Mouse (Mus musculus): ENCODE data around the gene Dhx37. TPM values are rescaled to one million over a fixed set of nuclear protein-coding genes. Genes with fewer than 3 reads are reported as not detected.

The Dhx37 gene
- polyA plus RNA-seq, 1 experiment from 2014 or later, result 10.2 TPM

DNA sequence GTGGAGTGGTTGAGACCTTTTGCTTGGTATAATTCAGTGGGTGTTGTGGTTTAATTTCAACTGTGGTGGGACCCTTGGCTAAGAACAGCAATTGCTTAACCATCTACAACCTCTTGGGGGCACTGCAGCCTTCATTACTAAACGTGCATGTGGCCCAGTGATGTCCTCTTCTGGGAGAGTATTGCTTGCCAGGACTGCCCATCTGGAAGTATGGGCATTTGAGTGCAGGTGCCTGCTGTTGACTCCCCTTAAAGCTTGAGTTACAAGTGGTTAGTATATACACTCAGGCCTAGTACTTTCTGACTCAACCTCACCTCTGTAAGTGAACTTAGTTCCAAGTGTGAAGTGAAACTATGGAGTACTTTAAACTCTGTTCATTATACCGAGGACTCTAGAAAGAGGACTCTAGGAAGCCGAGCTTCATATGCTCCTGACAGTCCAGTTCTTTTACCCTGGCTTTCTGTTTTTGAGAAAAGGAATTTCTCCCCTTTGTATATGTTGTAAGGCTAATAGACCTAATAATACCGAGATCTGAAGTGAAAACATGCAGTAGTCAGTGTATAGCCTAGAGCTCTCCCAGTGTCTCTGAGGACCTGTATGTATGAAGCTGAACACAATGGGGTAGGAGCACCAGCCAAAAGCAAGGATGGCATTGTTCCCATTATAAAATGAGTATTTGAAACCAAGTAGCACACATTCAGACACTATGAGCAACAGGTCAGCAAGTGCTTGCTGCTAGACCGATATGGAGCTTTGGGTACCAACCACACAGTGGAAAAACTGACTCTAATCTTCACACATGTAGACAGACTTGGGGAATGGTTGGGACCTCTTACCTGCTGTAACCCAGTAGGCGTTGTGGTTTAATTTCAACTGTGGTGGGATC, 51.0 kb downstream of the Dhx37 start:
- Histone ChIP-seq H3K27ac (no peak overlapping the region), H3K4me1 (replicated peaks; ENCODE audit: control insufficient read depth, insufficient read depth, low read length) (peaks cover 18% of the 10 kb centered on the region), H3K9ac (no peak overlapping the region), H3K9me3 (ENCODE audit: control insufficient read depth, low read length) (no peaks in the 10 kb centered on the region), H3K27me3 (ENCODE audit: control insufficient read depth, insufficient read depth, low read length) (no peaks in the 10 kb centered on the region), H3K4me3 (replicated peaks; ENCODE audit: low read length) (no peak overlapping the region), H3K4me2 (replicated peaks) (no peak overlapping the region), H3K36me3 (replicated peaks; ENCODE audit: control insufficient read depth, insufficient read depth) (peaks cover 28% of the 10 kb centered on the region)
- WGBS, result 49% methylated on average over 6 of the region's 6 CpGs
- peak; percentile 69 for DNase-seq (ENCODE audit: low spot score)
- peak; percentile 27; the same call in 1 of the 2 replicates for ATAC-seq (ENCODE audit: low FRiP score)

- WGBS, result 81% methylated on average over 5 of the region's 5 CpGs
- ATAC-seq (ENCODE audit: low FRiP score) (no peak), DNase-seq (ENCODE audit: low spot score) (no peak)
- H3K4me1 ChIP-seq (replicated peaks; ENCODE audit: control insufficient read depth, insufficient read depth, low read length), result peaks cover 18% of the 10 kb centered on the region
- peaks cover 28% of the 10 kb centered on the region for H3K36me3 ChIP-seq (replicated peaks; ENCODE audit: control insufficient read depth, insufficient read depth)
- H3K9me3 ChIP-seq (ENCODE audit: control insufficient read depth, low read length), result no peaks in the 10 kb centered on the region
- H3K27me3 ChIP-seq (ENCODE audit: control insufficient read depth, insufficient read depth, low read length), result no peaks in the 10 kb centered on the region
- H3K4me2 ChIP-seq (replicated peaks), result no peak overlapping the region
- H3K27ac ChIP-seq, result no peak overlapping the region
- no peak overlapping the region for H3K9ac ChIP-seq
- no peak overlapping the region for H3K4me3 ChIP-seq (replicated peaks; ENCODE audit: low read length)
Observed at GRCm38 (mm10) chr5:125381954-125382672, 51.8 kb downstream of the Dhx37 start.

DNA sequence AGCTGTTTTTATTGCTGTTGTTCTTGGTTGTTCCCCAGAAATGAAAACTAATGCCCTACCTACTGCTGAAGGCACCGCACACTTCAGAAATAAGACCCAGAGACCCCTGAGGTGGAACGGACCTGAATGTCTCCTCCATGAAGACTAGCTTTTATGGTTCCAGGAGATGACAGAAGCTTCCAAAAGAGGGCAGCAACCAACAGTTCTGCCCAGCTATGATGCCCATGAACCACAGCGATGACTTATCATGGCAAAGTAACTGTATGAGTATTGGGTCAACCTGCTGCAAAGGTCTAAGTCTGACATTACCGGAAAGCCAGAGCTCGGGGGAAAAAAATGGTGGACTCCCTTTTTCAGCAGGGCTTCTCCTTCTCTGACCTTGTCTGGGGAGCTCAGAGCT, 55.0 kb downstream of the Dhx37 start:
- Histone ChIP-seq H3K4me3 (replicated peaks; ENCODE audit: low read length) (no peak overlapping the region), H3K4me2 (replicated peaks) (no peak overlapping the region)
- WGBS, result 86% methylated on average over 5 of the region's 5 CpGs

GRCm38 (mm10) chr5:125377214-125377613, 56.7 kb downstream of the Dhx37 start:
- DNase-seq (ENCODE audit: low spot score) (no peak), ATAC-seq (ENCODE audit: low FRiP score) (no peak)
- Histone ChIP-seq H3K9ac (no peak overlapping the region), H3K27me3 (ENCODE audit: control insufficient read depth, insufficient read depth, low read length) (no peaks in the 10 kb centered on the region), H3K4me2 (replicated peaks) (no peak overlapping the region), H3K27ac (no peak overlapping the region), H3K4me1 (replicated peaks; ENCODE audit: control insufficient read depth, insufficient read depth, low read length) (no peaks in the 10 kb centered on the region), H3K4me3 (replicated peaks; ENCODE audit: low read length) (no peak overlapping the region), H3K36me3 (replicated peaks; ENCODE audit: control insufficient read depth, insufficient read depth) (no peaks in the 10 kb centered on the region), H3K9me3 (ENCODE audit: control insufficient read depth, low read length) (no peaks in the 10 kb centered on the region)
- WGBS, result 66% methylated on average over 7 of the region's 7 CpGs

More for the DNA sequence above, 55.0 kb downstream of the Dhx37 start:
- no peaks in the 10 kb centered on the region for H3K9me3 ChIP-seq (ENCODE audit: control insufficient read depth, low read length)
- ATAC-seq (ENCODE audit: low FRiP score) (no peak), DNase-seq (ENCODE audit: low spot score) (no peak)
- H3K27ac ChIP-seq, result no peak overlapping the region
- H3K27me3 ChIP-seq (ENCODE audit: control insufficient read depth, insufficient read depth, low read length), result no peaks in the 10 kb centered on the region
- no peaks in the 10 kb centered on the region for H3K4me1 ChIP-seq (replicated peaks; ENCODE audit: control insufficient read depth, insufficient read depth, low read length)
- H3K9ac ChIP-seq, result no peak overlapping the region
- peaks cover 6% of the 10 kb centered on the region; the same call in 1 of the 2 replicates for H3K36me3 ChIP-seq (replicated peaks; ENCODE audit: control insufficient read depth, insufficient read depth)

GRCm38 (mm10) chr5:125375871-125376270, 58.0 kb downstream of the Dhx37 start:
- H3K4me1 ChIP-seq (replicated peaks; ENCODE audit: control insufficient read depth, insufficient read depth, low read length), result no peaks in the 10 kb centered on the region
- no peaks in the 10 kb centered on the region for H3K36me3 ChIP-seq (replicated peaks; ENCODE audit: control insufficient read depth, insufficient read depth)
- no peak overlapping the region for H3K4me2 ChIP-seq (replicated peaks)
- 89% methylated on average over 2 of the region's 2 CpGs for WGBS
- H3K9ac ChIP-seq, result no peak overlapping the region
- no peaks in the 10 kb centered on the region for H3K9me3 ChIP-seq (ENCODE audit: control insufficient read depth, low read length)
- DNase-seq (ENCODE audit: low spot score), result no peak
- H3K27me3 ChIP-seq (ENCODE audit: control insufficient read depth, insufficient read depth, low read length), result no peaks in the 10 kb centered on the region
- no peak for ATAC-seq (ENCODE audit: low FRiP score)
- H3K4me3 ChIP-seq (replicated peaks; ENCODE audit: low read length), result no peak overlapping the region
- H3K27ac ChIP-seq, result no peak overlapping the region

- no peaks in the 10 kb centered on the region for H3K4me1 ChIP-seq (replicated peaks; ENCODE audit: control insufficient read depth, insufficient read depth, low read length)
- ATAC-seq (ENCODE audit: low FRiP score) (no peak), DNase-seq (ENCODE audit: low spot score) (no peak)
- no peak overlapping the region for H3K4me2 ChIP-seq (replicated peaks)
- H3K36me3 ChIP-seq (replicated peaks; ENCODE audit: control insufficient read depth, insufficient read depth), result no peaks in the 10 kb centered on the region
- no peak overlapping the region for H3K4me3 ChIP-seq (replicated peaks; ENCODE audit: low read length)
- WGBS, result 86% methylated on average over 4 of the region's 4 CpGs
- no peak overlapping the region for H3K27ac ChIP-seq
- H3K9me3 ChIP-seq (ENCODE audit: control insufficient read depth, low read length), result no peaks in the 10 kb centered on the region
- no peak overlapping the region for H3K9ac ChIP-seq
- no peaks in the 10 kb centered on the region for H3K27me3 ChIP-seq (ENCODE audit: control insufficient read depth, insufficient read depth, low read length)
Observed at GRCm38 (mm10) chr5:125372027-125372426, 61.9 kb downstream of the Dhx37 start.

GRCm38 (mm10) chr5:125370950-125371693, 62.8 kb downstream of the Dhx37 start:
- DNase-seq (ENCODE audit: low spot score), result no peak
- Histone ChIP-seq H3K4me1 (replicated peaks; ENCODE audit: control insufficient read depth, insufficient read depth, low read length) (no peaks in the 10 kb centered on the region), H3K9ac (no peak overlapping the region), H3K9me3 (ENCODE audit: control insufficient read depth, low read length) (no peaks in the 10 kb centered on the region), H3K4me3 (replicated peaks; ENCODE audit: low read length) (no peak overlapping the region), H3K4me2 (replicated peaks) (no peak overlapping the region), H3K27me3 (ENCODE audit: control insufficient read depth, insufficient read depth, low read length) (no peaks in the 10 kb centered on the region), H3K36me3 (replicated peaks; ENCODE audit: control insufficient read depth, insufficient read depth) (no peaks in the 10 kb centered on the region), H3K27ac (no peak overlapping the region)
- 79% methylated on average over 7 of the region's 7 CpGs for WGBS
- no peak for ATAC-seq (ENCODE audit: low FRiP score)

DNA sequence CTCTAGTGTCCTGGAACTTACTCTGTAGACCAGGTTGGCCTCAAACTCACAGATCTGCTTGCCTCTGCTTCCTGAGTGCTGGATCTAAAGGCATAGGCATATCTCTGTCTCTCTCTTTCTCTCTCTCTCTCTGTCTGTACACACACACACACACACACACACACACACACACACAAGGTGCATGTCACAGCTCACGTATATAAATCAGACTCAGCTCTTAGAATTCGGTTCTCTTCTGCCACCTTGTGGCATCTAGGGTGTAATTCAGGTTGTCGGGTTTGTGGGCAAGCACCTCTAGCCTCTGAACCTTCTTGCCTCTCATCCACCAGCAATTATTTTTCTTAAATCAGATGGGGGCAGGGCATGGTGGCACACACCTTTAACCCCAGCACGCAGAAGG, 65.4 kb downstream of the Dhx37 start:
- no peak overlapping the region for H3K4me3 ChIP-seq (replicated peaks; ENCODE audit: low read length)
- no peak overlapping the region for H3K4me2 ChIP-seq (replicated peaks)
- ATAC-seq (ENCODE audit: low FRiP score) (no peak), DNase-seq (ENCODE audit: low spot score) (peak; percentile 84)
- H3K9me3 ChIP-seq (ENCODE audit: control insufficient read depth, low read length), result no peaks in the 10 kb centered on the region
- no peak overlapping the region for H3K9ac ChIP-seq
- H3K27ac ChIP-seq, result no peak overlapping the region
- no peaks in the 10 kb centered on the region for H3K27me3 ChIP-seq (ENCODE audit: control insufficient read depth, insufficient read depth, low read length)
- H3K36me3 ChIP-seq (replicated peaks; ENCODE audit: control insufficient read depth, insufficient read depth), result no peaks in the 10 kb centered on the region
- H3K4me1 ChIP-seq (replicated peaks; ENCODE audit: control insufficient read depth, insufficient read depth, low read length), result no peaks in the 10 kb centered on the region
- WGBS, result 3% methylated on average over 4 of the region's 4 CpGs

GRCm38 (mm10) chr5:125368156-125368555, 65.8 kb downstream of the Dhx37 start:
- H3K4me1 ChIP-seq (replicated peaks; ENCODE audit: control insufficient read depth, insufficient read depth, low read length), result no peaks in the 10 kb centered on the region
- H3K36me3 ChIP-seq (replicated peaks; ENCODE audit: control insufficient read depth, insufficient read depth), result no peaks in the 10 kb centered on the region
- no peak overlapping the region for H3K4me3 ChIP-seq (replicated peaks; ENCODE audit: low read length)
- DNase-seq (ENCODE audit: low spot score) (no peak), ATAC-seq (ENCODE audit: low FRiP score) (no peak)
- no peaks in the 10 kb centered on the region for H3K9me3 ChIP-seq (ENCODE audit: control insufficient read depth, low read length)
- 73% methylated on average over 5 of the region's 5 CpGs for WGBS
- no peak overlapping the region for H3K27ac ChIP-seq
- H3K4me2 ChIP-seq (replicated peaks), result no peak overlapping the region
- no peaks in the 10 kb centered on the region for H3K27me3 ChIP-seq (ENCODE audit: control insufficient read depth, insufficient read depth, low read length)
- no peak overlapping the region for H3K9ac ChIP-seq

All from hindbrain, embryonic 14.5 days (tissue).